Mouse (Mus musculus): ENCODE results near the gene Slc25a25.
A peak's percentile ranks its signal among the peaks of the same experiment; 100 is the strongest.

Slc25a25 gene

GRCm38 (mm10) chr2:32429215-32429891, 21.9 kb downstream of the Slc25a25 start:
- no peak for DNase-seq (ENCODE audit: low spot score in 2 of 2)

GRCm38 (mm10) chr2:32428262-32428722, 23.0 kb downstream of the Slc25a25 start:
- DNase-seq (ENCODE audit: low spot score in 2 of 2), result peak; percentile 71 to 75

GRCm38 (mm10) chr2:32427720-32428119, 23.5 kb downstream of the Slc25a25 start:
- no peak for DNase-seq (ENCODE audit: low spot score in 2 of 2)

GRCm38 (mm10) chr2:32426141-32426540, 25.1 kb downstream of the Slc25a25 start:
- DNase-seq (ENCODE audit: low spot score in 2 of 2), result no peak

GRCm38 (mm10) chr2:32425568-32425967, 25.7 kb downstream of the Slc25a25 start:
- DNase-seq (ENCODE audit: low spot score in 2 of 2), result peak in 1 of 2 experiments; percentile 63

GRCm38 (mm10) chr2:32424796-32425195, 26.4 kb downstream of the Slc25a25 start:
- no peak for DNase-seq (ENCODE audit: low spot score in 2 of 2)

- peak in 1 of 2 experiments; percentile 54 for DNase-seq (ENCODE audit: low spot score in 2 of 2)
Observed at GRCm38 (mm10) chr2:32423481-32424331, 27.5 kb downstream of the Slc25a25 start.

GRCm38 (mm10) chr2:32421851-32422251, 29.4 kb downstream of the Slc25a25 start:
- DNase-seq (ENCODE audit: low spot score in 2 of 2), result no peak

GRCm38 (mm10) chr2:32420647-32421046, 30.6 kb downstream of the Slc25a25 start:
- no peak for DNase-seq (ENCODE audit: low spot score in 2 of 2)

- no peak for DNase-seq (ENCODE audit: low spot score in 2 of 2)
Observed at GRCm38 (mm10) chr2:32420066-32420608, 31.1 kb downstream of the Slc25a25 start.

GRCm38 (mm10) chr2:32419359-32419758, 31.9 kb downstream of the Slc25a25 start:
- no peak for DNase-seq (ENCODE audit: low spot score in 2 of 2)

GRCm38 (mm10) chr2:32418430-32419151, 32.7 kb downstream of the Slc25a25 start:
- no peak for DNase-seq (ENCODE audit: low spot score in 2 of 2)

- DNase-seq (ENCODE audit: low spot score in 2 of 2), result no peak
Observed at GRCm38 (mm10) chr2:32417486-32417885, 33.8 kb downstream of the Slc25a25 start.

GRCm38 (mm10) chr2:32416556-32416955, 34.7 kb downstream of the Slc25a25 start:
- DNase-seq (ENCODE audit: low spot score in 2 of 2), result no peak

- no peak for DNase-seq (ENCODE audit: low spot score in 2 of 2)
Observed at GRCm38 (mm10) chr2:32415801-32416200, 35.4 kb downstream of the Slc25a25 start.

- no peak for DNase-seq (ENCODE audit: low spot score in 2 of 2)
Observed at GRCm38 (mm10) chr2:32413936-32414335, 37.3 kb downstream of the Slc25a25 start.

GRCm38 (mm10) chr2:32412742-32413531, 38.3 kb downstream of the Slc25a25 start:
- no peak for DNase-seq (ENCODE audit: low spot score in 2 of 2)

- no peak for DNase-seq (ENCODE audit: low spot score in 2 of 2)
Observed at GRCm38 (mm10) chr2:32411407-32411806, 39.8 kb downstream of the Slc25a25 start.

- DNase-seq (ENCODE audit: low spot score in 2 of 2), result no peak
Observed at GRCm38 (mm10) chr2:32408429-32409424, 42.5 kb downstream of the Slc25a25 start.

Measured in right cerebral cortex, adult 2 months (tissue).